Comparison of ENCODE assay signal across 16 mouse cellular contexts in genomic region chr4:129508834-129509600, GRCm38 (mm10). TPM values are rescaled to one million over a fixed set of nuclear protein-coding genes. Genes with fewer than 3 reads are reported as not detected.
A peak's percentile ranks its signal among the peaks of the same experiment; 100 is the strongest.
DNase-seq lines count a peak whose midpoint lies in the region; ATAC-seq and TF ChIP-seq lines count a peak whose summit lies in the region.
"Had no signal": no experiment of that assay in that cellular context is flagged by ENCODE, and none has a peak within 500 bp of the region (broad histone marks: within the 10 kb centered on the region; RNA-seq: fewer than 3 reads in every experiment).

No protein-coding gene starts in this region.

- no peak for TF ChIP-seq EP300 in stomach, postnatal 0 days (optimal IDR thresholded peaks at IDR 0.05)

- 0 out of 2 replicates have a peak overlapping the region, but pooled peaks have one; percentile 13 for H3K9ac ChIP-seq in heart, embryonic 13.5 days
- H3K9ac ChIP-seq in stomach, postnatal 0 days (ENCODE audit: low read length) = no peak overlapping the region
- H3K9ac ChIP-seq: liver, embryonic 14.5 days had no signal

- no peaks in the 10 kb centered on the region for H3K9me3 ChIP-seq in heart, embryonic 13.5 days
- H3K9me3 ChIP-seq in limb, embryonic 10.5 days (replicated peaks) = no peaks in the 10 kb centered on the region
- no peaks in the 10 kb centered on the region for H3K9me3 ChIP-seq in stomach, postnatal 0 days (ENCODE audit: control insufficient read depth, low read length)

- no peak overlapping the region for H3K4me2 ChIP-seq in heart, embryonic 13.5 days
- no peak overlapping the region for H3K4me2 ChIP-seq in stomach, postnatal 0 days (replicated peaks; ENCODE audit: low read depth)

- no peak for TF ChIP-seq CTCF in stomach, postnatal 0 days (IDR thresholded peaks at IDR 0.05; ENCODE audit: low read depth)

- H3K27ac ChIP-seq in heart, embryonic 13.5 days (replicated peaks) = no peak overlapping the region
- peak overlapping the region; percentile 46; the same call in 1 of the 2 replicates for H3K27ac ChIP-seq in limb, embryonic 10.5 days
- no peak overlapping the region for H3K27ac ChIP-seq in stomach, postnatal 0 days (replicated peaks)
- H3K27ac ChIP-seq: layer of hippocampus, adult 2 months; liver, embryonic 14.5 days had no signal

- ATAC-seq in heart, embryonic 13.5 days (ENCODE audit: extremely low read depth, insufficient number of reproducible peaks, low FRiP score, low TSS enrichment) = no peak
- ATAC-seq in stomach, postnatal 0 days (ENCODE audit: low FRiP score, low TSS enrichment) = no peak

- peaks cover 51% of the 10 kb centered on the region for H3K4me1 ChIP-seq in heart, embryonic 13.5 days
- peaks cover 41% of the 10 kb centered on the region for H3K4me1 ChIP-seq in limb, embryonic 10.5 days
- 0 out of 2 replicates have a peak, but pooled peaks cover 3% of the 10 kb centered on the region for H3K4me1 ChIP-seq in stomach, postnatal 0 days (replicated peaks; ENCODE audit: control insufficient read depth, insufficient read depth)

- DNase-seq in heart, adult 9 months (ENCODE audit: low spot score in 2 of 2) = no peak
- DNase-seq in retina, postnatal 1 day = peak; percentile 65
- DNase-seq in retina, embryonic 14.5 days (ENCODE audit: low spot score) = no peak
- DNase-seq in limb, embryonic 10.5 days (ENCODE audit: low spot score) = no peak
- peak; percentile 51 for DNase-seq in stomach, postnatal 0 days (ENCODE audit: low spot score)
- DNase-seq in adrenal gland, postnatal 25 days = no peak
- DNase-seq in spleen, adult 12 weeks (ENCODE audit: low spot score) = no peak
- DNase-seq: cerebellum, postnatal 36 days; right cerebral cortex, postnatal 4 days; thymus, postnatal 4 days had no signal

- H3K36me3 ChIP-seq in heart, embryonic 13.5 days = no peaks in the 10 kb centered on the region
- H3K36me3 ChIP-seq in limb, embryonic 10.5 days = 0 out of 2 replicates have a peak, but pooled peaks cover under 1% of the 10 kb centered on the region
- no peaks in the 10 kb centered on the region for H3K36me3 ChIP-seq in stomach, postnatal 0 days (ENCODE audit: control insufficient read depth, insufficient read depth, low read length)

- WGBS in heart, embryonic 13.5 days = 63% methylated on average over 15 of the region's 15 CpGs
- 71% methylated on average over 15 of the region's 15 CpGs for WGBS in limb, embryonic 10.5 days
- WGBS in stomach, postnatal 0 days = 59% methylated on average over 15 of the region's 15 CpGs

- H3K27me3 ChIP-seq in heart, embryonic 13.5 days (replicated peaks) = no peaks in the 10 kb centered on the region
- no peaks in the 10 kb centered on the region for H3K27me3 ChIP-seq in limb, embryonic 10.5 days (ENCODE audit: low read depth, poor library complexity, severe bottlenecking)
- no peaks in the 10 kb centered on the region for H3K27me3 ChIP-seq in stomach, postnatal 0 days (ENCODE audit: control insufficient read depth, insufficient read depth, low read length)

- no peak overlapping the region for H3K4me3 ChIP-seq in heart, embryonic 13.5 days
- no peak overlapping the region for H3K4me3 ChIP-seq in limb, embryonic 10.5 days
- no peak overlapping the region for H3K4me3 ChIP-seq in stomach, postnatal 0 days (ENCODE audit: low read depth, low read length)
- H3K4me3 ChIP-seq: layer of hippocampus, adult 2 months had no signal

RNA-seq across cellular contexts. Expression of gene Marcksl1, which starts 4.4 kb away (rescaled TPM):
- polyA plus RNA-seq in heart, embryonic 13.5 days (2015; fragmentation: Nextera tagmentation; extraction: Ambion mirVana) = 383 and 399 TPM in 2 replicates
- polyA plus RNA-seq in limb, embryonic 10.5 days (2016; fragmentation: Nextera tagmentation; extraction: Ambion mirVana) = 1,533 and 1,561 TPM in 2 replicates
- polyA plus RNA-seq in stomach, postnatal 0 days (2015; fragmentation: Nextera tagmentation; extraction: Ambion mirVana) = 153 and 174 TPM in 2 replicates
- 61.0 and 68.3 TPM in 2 replicates for total RNA-seq in adrenal gland, postnatal 25 days (2021)

RNA-seq across cellular contexts. Expression of gene Fam229a, which starts 18.0 kb away (rescaled TPM):
- polyA plus RNA-seq in heart, embryonic 13.5 days (2015; fragmentation: Nextera tagmentation; extraction: Ambion mirVana) = not detected in 2 replicates
- polyA plus RNA-seq in limb, embryonic 10.5 days (2016; fragmentation: Nextera tagmentation; extraction: Ambion mirVana) = not detected in 2 replicates
- polyA plus RNA-seq in stomach, postnatal 0 days (2015; fragmentation: Nextera tagmentation; extraction: Ambion mirVana) = 0.36 and 0.44 TPM in 2 replicates
- total RNA-seq in adrenal gland, postnatal 25 days (2021) = not detected in 2 replicates
- total RNA-seq: adrenal gland, adult 2 months; layer of hippocampus, adult 2 months; MEL had no signal

RNA-seq across cellular contexts. Expression of gene Tssk3, which starts 18.2 kb away (rescaled TPM):
- not detected in 2 replicates for polyA plus RNA-seq in heart, embryonic 13.5 days (2015; fragmentation: Nextera tagmentation; extraction: Ambion mirVana)
- 0.11 TPM in 1 of 2 replicates, not detected in the other for polyA plus RNA-seq in limb, embryonic 10.5 days (2016; fragmentation: Nextera tagmentation; extraction: Ambion mirVana)
- polyA plus RNA-seq in stomach, postnatal 0 days (2015; fragmentation: Nextera tagmentation; extraction: Ambion mirVana) = 0.07 TPM in 1 of 2 replicates, not detected in the other
- not detected in 2 replicates for total RNA-seq in adrenal gland, postnatal 25 days (2021)
- total RNA-seq: adrenal gland, adult 2 months; heart, adult 18-20 months; MEL had no signal
- polyA plus RNA-seq: adrenal gland, adult 2 months; liver, embryonic 14.5 days had no signal

RNA-seq across cellular contexts. Expression of gene Hdac1, which starts 33.5 kb away (rescaled TPM):
- polyA plus RNA-seq in heart, embryonic 13.5 days (2015; fragmentation: Nextera tagmentation; extraction: Ambion mirVana) = 127 and 141 TPM in 2 replicates
- 308 and 336 TPM in 2 replicates for polyA plus RNA-seq in limb, embryonic 10.5 days (2016; fragmentation: Nextera tagmentation; extraction: Ambion mirVana)
- polyA plus RNA-seq in stomach, postnatal 0 days (2015; fragmentation: Nextera tagmentation; extraction: Ambion mirVana) = 110 TPM in 2 replicates
- 48.0 and 54.5 TPM in 2 replicates for total RNA-seq in adrenal gland, postnatal 25 days (2021)

RNA-seq across cellular contexts. Expression of gene Bsdc1, which starts 47.6 kb away (rescaled TPM):
- polyA plus RNA-seq in heart, embryonic 13.5 days (2015; fragmentation: Nextera tagmentation; extraction: Ambion mirVana) = 25.4 and 26.9 TPM in 2 replicates
- polyA plus RNA-seq in limb, embryonic 10.5 days (2016; fragmentation: Nextera tagmentation; extraction: Ambion mirVana) = 19.9 and 20.5 TPM in 2 replicates
- polyA plus RNA-seq in stomach, postnatal 0 days (2015; fragmentation: Nextera tagmentation; extraction: Ambion mirVana) = 16.7 and 17.9 TPM in 2 replicates
- 70.2 and 81.0 TPM in 2 replicates for total RNA-seq in adrenal gland, postnatal 25 days (2021)

Comparison
In these comparisons a context has a peak if more than half of its experiments do, and no peak if none do; other contexts are left out.
1. DNase-seq: peak in retina, postnatal 1 day (single experiment) and stomach, postnatal 0 days (single experiment); none in heart, adult 9 months (0 of 2), retina, embryonic 14.5 days (single experiment), limb, embryonic 10.5 days (single experiment), adrenal gland, postnatal 25 days (single experiment) and spleen, adult 12 weeks (single experiment).